Mouse (Mus musculus): Measurements from ENCODE around the gene Olfr1418. TPM values are rescaled to one million over a fixed set of nuclear protein-coding genes. Genes with fewer than 3 reads are reported as not detected.

Olfr1418 gene
- not detected for polyA plus RNA-seq (2017; shearing (Covaris generic))

DNA sequence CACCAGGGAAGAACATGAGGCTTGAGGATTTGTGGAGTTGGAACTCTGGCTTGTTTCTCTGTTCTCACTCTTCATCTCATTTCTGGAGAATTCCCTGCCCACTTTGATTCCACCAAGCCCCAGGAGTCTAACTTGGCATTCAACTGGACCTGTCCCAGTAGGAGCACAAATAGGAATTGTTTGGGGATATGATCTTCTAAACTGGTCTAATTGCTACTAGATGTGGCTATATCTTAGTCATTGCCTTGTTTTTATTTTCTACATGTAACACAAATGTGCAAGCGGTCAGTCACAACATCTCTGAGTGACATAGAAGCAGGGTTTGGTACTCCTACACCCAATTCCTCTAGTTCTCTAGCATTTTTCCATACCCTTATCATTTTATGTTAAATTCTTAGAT is at the start of gene Olfr1418:
Olfr1418 (minus strand) TSS at position 101 of the 400 bp plus-strand sequence.

DNA sequence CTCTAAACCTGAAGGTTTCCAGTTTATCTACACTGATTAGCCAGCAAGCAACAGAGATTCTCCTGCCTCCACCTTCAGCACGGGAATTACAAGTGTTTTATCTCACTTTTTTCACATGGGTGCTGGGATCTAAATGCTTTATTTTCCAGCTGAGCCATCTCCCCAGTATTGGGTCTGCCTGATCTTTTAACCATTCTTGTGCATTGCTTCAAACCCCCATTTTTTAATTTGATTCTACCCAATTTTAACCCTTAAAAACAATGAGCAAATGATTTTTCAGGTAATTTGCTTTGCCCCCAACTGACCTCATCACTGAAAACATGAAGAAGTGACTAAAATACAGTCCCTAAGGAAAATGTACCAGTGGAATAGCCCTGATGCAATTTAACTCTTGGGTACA is 25.4 kb upstream of the Olfr1418 start, which contains the start of gene Olfr1420:
Olfr1420 (plus strand) TSS at position 301 of the 400 bp plus-strand sequence.

DNA sequence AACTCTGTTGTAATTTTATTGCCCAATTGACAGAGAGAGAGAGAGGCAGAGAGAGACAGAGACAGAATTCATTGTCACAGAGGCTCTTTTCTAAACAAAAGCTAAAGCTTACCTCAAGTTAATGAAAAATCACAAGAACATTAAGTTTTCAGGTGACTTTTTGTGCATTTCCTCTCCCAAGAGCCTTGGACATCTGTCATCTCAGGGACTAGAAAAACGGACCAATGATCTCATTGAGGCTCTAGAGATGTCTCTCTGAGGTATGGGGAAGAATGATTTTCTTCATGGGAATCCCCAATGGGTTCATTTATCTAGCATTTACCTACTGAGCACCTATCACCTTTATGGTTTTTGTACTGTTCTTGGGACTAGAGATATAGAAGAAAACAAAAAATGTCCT is 14.1 kb upstream of the Olfr1418 start, which contains the start of gene Olfr1419:
Olfr1419 (minus strand) TSS at position 101 of the 400 bp plus-strand sequence.

DNA sequence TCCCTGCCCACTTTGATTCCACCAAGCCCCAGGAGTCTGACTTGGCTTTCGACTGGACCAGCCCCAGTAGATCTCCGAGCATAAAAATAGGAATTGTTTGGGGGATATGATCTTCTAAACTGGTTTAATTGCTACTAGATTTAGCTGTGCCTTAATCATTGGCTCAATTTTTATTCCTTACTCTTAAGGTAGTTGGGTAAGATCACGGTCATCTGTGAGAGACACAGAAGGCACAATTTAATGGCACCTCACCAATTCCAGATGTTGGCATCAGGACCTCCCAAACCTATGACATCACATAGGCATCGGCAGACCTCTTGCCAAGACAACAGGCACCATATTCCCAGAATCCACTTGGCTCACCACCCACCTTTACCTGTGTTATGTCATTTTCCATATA is 21.7 kb downstream of the Olfr1418 start, which contains the start of gene Olfr1417:
Olfr1417 (minus strand) TSS at position 101 of the 400 bp plus-strand sequence.

DNA sequence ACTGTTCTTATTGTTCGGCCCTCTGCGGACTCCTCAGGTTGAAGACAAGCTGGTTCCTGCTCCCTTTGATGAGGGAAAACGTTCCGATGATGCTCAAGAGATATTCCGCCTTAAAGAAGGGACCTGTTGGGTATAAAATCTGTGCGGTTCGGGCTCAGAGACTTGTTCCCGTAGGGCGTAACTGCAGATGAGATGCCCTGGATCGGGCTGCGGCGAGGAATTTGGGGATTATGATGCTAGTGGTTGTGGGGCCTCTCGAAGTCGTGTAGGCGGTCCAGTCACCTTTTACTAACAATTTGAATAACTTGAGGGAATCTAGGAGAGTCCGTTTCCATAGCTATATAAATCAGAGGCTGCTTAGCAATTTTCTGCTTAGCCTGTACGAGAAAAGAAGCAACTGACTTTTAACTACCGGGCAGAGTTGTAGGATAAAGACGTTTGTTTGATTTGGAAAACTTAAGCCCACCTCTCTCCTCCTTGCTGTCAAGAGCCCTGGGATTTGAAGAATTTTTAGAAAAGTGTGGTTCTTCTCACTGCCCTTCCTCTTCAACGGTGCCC is 41.6 kb downstream of the Olfr1418 start, which contains the start of gene Stx3:
Stx3 (minus strand) TSS at position 261 of the 558 bp plus-strand sequence.

Other genes with a start within 250 kb of the Olfr1418 start
- gene Ms4a2, start 237.3 kb downstream of the Olfr1418 start, polyA plus RNA-seq (2017; shearing (Covaris generic)), result 0.18 TPM
- gene Ms4a3, start 220.2 kb downstream of the Olfr1418 start, polyA plus RNA-seq (2017; shearing (Covaris generic)), result not detected
- gene Oosp2, start 200.5 kb downstream of the Olfr1418 start, polyA plus RNA-seq (2017; shearing (Covaris generic)), result not detected
- gene Oosp1, start 169.9 kb downstream of the Olfr1418 start, polyA plus RNA-seq (2017; shearing (Covaris generic)), result not detected
- not detected for gene Oosp3, start 164.0 kb downstream of the Olfr1418 start, polyA plus RNA-seq (2017; shearing (Covaris generic))
- not detected for gene Gif, start 113.5 kb downstream of the Olfr1418 start, polyA plus RNA-seq (2017; shearing (Covaris generic))
- 51.6 TPM for gene Mrpl16, start 90.7 kb downstream of the Olfr1418 start, polyA plus RNA-seq (2017; shearing (Covaris generic))
- 2.0 TPM for gene Stx3, start 41.7 kb downstream of the Olfr1418 start, polyA plus RNA-seq (2017; shearing (Covaris generic))
- gene Olfr1417, start 21.8 kb downstream of the Olfr1418 start, polyA plus RNA-seq (2017; shearing (Covaris generic)), result not detected
- gene Olfr1419, start 14.0 kb upstream of the Olfr1418 start, polyA plus RNA-seq (2017; shearing (Covaris generic)), result not detected
- gene Olfr1420, start 25.5 kb upstream of the Olfr1418 start, polyA plus RNA-seq (2017; shearing (Covaris generic)), result not detected
- gene Patl1, start 51.3 kb upstream of the Olfr1418 start, polyA plus RNA-seq (2017; shearing (Covaris generic)), result 19.2 TPM
- gene Osbp, start 104.9 kb upstream of the Olfr1418 start, polyA plus RNA-seq (2017; shearing (Covaris generic)), result 3.2 TPM
- gene Olfr1423, start 180.3 kb upstream of the Olfr1418 start, polyA plus RNA-seq (2017; shearing (Covaris generic)), result 0.05 TPM
- gene Olfr1424, start 201.6 kb upstream of the Olfr1418 start, polyA plus RNA-seq (2017; shearing (Covaris generic)), result not detected
- not detected for gene Olfr1425, start 216.7 kb upstream of the Olfr1418 start, polyA plus RNA-seq (2017; shearing (Covaris generic))
- not detected for gene Olfr1426, start 230.9 kb upstream of the Olfr1418 start, polyA plus RNA-seq (2017; shearing (Covaris generic))
- gene Olfr1427, start 242.3 kb upstream of the Olfr1418 start, polyA plus RNA-seq (2017; shearing (Covaris generic)), result not detected